Mouse (Mus musculus) limb, embryonic 10.5 days (tissue): ENCODE results near the gene Arhgap15. TPM values are rescaled to one million over a fixed set of nuclear protein-coding genes. Genes with fewer than 3 reads are reported as not detected.

Experiments
- DNase-seq: peaks from one replicate; pipeline ENCODE4 v3.0.0-alpha.2; 2017; ENCODE audit warnings: low spot score
- H3K27ac ChIP-seq: fragments of 300-500 bp; sonication (generic); 2 replicates; pipeline ENCODE4 v1.5.1; 2016; ENCODE audit warnings: mild to moderate bottlenecking
- H3K27me3 ChIP-seq: fragments of 300-500 bp; sonication (generic); 2 replicates; pipeline ENCODE4 v1.6.1; 2016; ENCODE audit warnings: low read depth, mild to moderate bottlenecking; ENCODE audit not compliant: poor library complexity, severe bottlenecking
- H3K36me3 ChIP-seq: fragments of 300-500 bp; sonication (generic); 2 replicates; pipeline ENCODE4 v1.6.1; 2016; ENCODE audit warnings: mild to moderate bottlenecking, moderate library complexity
- H3K4me1 ChIP-seq: fragments of 300-500 bp; sonication (generic); 2 replicates; pipeline ENCODE4 v1.6.1; 2016
- H3K4me3 ChIP-seq: fragments of 300-500 bp; sonication (generic); 2 replicates; pipeline ENCODE4 v1.5.1; 2016; ENCODE audit warnings: mild to moderate bottlenecking, moderate library complexity
- H3K9me3 ChIP-seq: fragments of 300-500 bp; sonication (generic); replicated peaks from 2 replicates; pipeline ENCODE4 v1.6.1; 2016; ENCODE audit warnings: mild to moderate bottlenecking
- WGBS: fragments of 180-500 bp; shearing (Covaris S2); methylation state at CpG from one replicate; pipeline ENCODE4 v1.1.7; 2016; 5-methylcytosine and 5-hydroxymethylcytosine counted together
- polyA plus RNA-seq: library from polyadenylated mRNA; unstranded; fragments of >200 nt; fragmentation: Nextera tagmentation; extraction: Ambion mirVana; gene quantifications from 2 replicates; pipeline ENCODE4 v1.2.1, GENCODE M21; 2016

Arhgap15 gene
- polyA plus RNA-seq, 1 experiment from 2014 or later: 0.23 TPM

DNA sequence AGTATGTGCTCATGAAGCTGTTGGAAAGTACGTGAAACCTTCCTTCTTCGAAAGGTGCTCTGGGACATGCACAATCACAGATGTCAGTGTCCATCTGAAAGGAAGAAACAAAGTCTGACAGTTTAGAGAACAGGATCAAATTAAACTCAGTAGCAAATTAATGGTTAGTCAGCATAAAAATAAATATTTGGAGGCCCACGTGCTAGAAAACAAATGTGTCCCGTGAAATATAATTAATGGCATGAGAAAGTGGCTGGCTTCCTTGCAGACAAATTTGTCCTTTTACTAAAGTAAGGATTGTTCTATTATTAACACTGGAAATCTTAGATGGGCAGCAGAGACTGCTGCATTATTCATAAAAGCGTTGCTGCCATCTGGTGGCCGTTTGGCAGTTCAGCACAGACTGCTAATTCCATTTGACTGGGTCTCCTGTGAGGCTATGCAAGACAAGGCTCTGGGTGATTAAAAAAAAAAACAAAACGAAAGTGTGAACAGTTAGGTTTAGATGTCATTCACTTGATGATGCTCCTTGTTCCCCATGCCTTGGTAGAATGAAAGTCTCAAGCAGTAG lies 153.9 kb downstream of the Arhgap15 start:
- no peak overlapping the region for H3K27ac ChIP-seq
- no peaks in the 10 kb centered on the region for H3K9me3 ChIP-seq
- WGBS: 32% methylated on average over 7 of the region's 7 CpGs
- H3K36me3 ChIP-seq: no peaks in the 10 kb centered on the region
- H3K4me3 ChIP-seq: no peak overlapping the region
- peak; percentile 78 for DNase-seq
- H3K27me3 ChIP-seq: no peaks in the 10 kb centered on the region
- H3K4me1 ChIP-seq: no peaks in the 10 kb centered on the region

DNA sequence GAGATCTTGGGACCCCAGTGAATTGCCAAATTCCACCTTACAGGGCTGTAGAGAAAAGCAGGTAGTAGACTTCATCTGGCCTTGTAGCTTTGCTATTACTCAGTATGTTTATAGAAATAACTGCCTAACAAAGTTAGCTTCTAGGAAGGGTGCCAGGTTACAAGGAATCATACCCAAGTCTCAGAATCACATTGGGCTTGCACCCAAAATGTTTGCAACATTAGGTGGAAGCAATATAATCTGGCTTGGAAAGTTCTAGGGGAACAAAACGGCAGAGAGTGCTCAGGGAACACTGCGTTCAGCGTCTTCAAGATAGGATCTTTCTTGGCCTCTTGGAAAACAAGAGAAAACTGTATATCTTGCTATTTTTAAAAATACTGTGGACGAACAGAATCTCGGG lies 158.9 kb downstream of the Arhgap15 start:
- DNase-seq: no peak
- WGBS: 92% methylated on average over 5 of the region's 5 CpGs
- Histone ChIP-seq H3K27me3 (no peaks in the 10 kb centered on the region), H3K27ac (no peak overlapping the region), H3K36me3 (no peaks in the 10 kb centered on the region), H3K4me3 (no peak overlapping the region), H3K9me3 (no peaks in the 10 kb centered on the region), H3K4me1 (no peaks in the 10 kb centered on the region)

DNA sequence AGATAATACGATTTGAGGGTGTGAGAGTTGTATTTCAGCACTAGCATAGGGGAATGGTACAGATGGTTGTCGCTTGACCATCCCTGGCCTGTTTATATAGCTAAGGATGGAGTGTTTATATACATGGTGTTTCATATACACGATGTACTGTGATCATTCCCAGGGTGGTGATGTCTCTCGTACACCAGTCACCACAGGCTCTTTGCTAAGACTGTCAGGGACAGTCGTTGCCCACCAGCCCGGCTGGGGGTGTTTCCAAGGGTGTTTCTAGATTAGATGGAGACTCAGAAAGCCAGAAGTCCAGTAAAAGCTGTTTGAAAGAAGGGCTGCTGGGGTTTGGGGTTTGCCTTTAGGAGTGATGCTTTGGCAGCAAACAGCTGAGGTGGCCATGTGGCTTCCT lies 165.5 kb downstream of the Arhgap15 start:
- H3K4me1 ChIP-seq: peaks cover 13% of the 10 kb centered on the region
- H3K9me3 ChIP-seq: no peaks in the 10 kb centered on the region
- no peak overlapping the region for H3K4me3 ChIP-seq
- no peak overlapping the region for H3K27ac ChIP-seq
- WGBS: 90% methylated on average over 6 of the region's 6 CpGs
- H3K27me3 ChIP-seq: no peaks in the 10 kb centered on the region
- no peak for DNase-seq
- H3K36me3 ChIP-seq: no peaks in the 10 kb centered on the region

DNA sequence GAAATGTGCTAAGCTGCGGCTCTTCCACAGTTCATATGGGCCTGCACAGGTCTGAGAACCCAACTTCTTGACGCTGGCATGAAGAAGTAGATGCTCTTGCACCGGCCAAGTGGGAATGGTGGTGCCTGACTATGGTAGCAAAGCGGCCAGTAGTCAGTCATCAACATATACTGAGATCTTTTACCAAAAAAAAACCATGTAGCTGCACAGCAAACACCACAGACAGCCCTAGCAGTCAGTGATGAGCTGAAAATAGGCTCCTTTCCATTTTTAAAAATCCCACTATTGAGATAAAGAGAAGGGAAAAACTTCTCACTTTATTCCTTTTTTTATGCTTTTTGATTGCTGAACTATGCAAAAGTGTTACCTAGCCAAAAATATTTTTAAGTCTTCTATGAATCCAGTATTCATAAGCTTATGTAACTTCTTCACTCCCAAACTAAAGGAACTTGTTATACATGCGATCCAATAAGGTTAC lies 175.3 kb downstream of the Arhgap15 start:
- Histone ChIP-seq H3K9me3 (no peaks in the 10 kb centered on the region), H3K4me1 (no peaks in the 10 kb centered on the region), H3K27me3 (no peaks in the 10 kb centered on the region), H3K36me3 (no peaks in the 10 kb centered on the region), H3K4me3 (no peak overlapping the region), H3K27ac (no peak overlapping the region)
- DNase-seq: no peak
- WGBS: 89% methylated on average over 5 of the region's 5 CpGs

DNA sequence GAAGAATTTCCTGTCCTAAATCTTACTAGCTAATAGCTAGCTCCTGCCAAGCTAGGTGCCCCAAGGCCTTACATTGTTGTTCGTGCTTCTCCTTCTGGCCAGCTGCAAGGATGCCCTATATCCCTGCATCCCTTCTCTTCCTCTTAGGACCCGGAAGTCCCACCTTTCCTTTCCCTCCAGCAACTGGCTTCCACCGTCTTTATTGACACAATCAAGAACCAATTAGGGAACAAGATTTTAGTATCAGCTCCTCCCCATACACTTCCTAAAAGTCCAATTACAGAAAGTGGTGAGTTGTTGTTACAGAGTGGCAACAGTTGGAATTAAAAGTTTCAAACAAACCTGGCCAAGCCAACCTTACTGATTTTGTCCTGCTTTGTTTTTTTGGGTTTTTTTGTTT lies 183.1 kb downstream of the Arhgap15 start:
- Histone ChIP-seq H3K4me1 (no peaks in the 10 kb centered on the region), H3K4me3 (no peak overlapping the region), H3K36me3 (no peaks in the 10 kb centered on the region), H3K9me3 (no peaks in the 10 kb centered on the region), H3K27ac (no peak overlapping the region), H3K27me3 (no peaks in the 10 kb centered on the region)
- WGBS: 79% methylated on average over 3 of the region's 3 CpGs
- no peak for DNase-seq

GRCm38 (mm10) chr2:43939196-43939595 lies 190.6 kb downstream of the Arhgap15 start:
- no peaks in the 10 kb centered on the region for H3K27me3 ChIP-seq
- no peaks in the 10 kb centered on the region for H3K9me3 ChIP-seq
- H3K27ac ChIP-seq: no peak overlapping the region
- H3K36me3 ChIP-seq: no peaks in the 10 kb centered on the region
- H3K4me1 ChIP-seq: no peaks in the 10 kb centered on the region
- WGBS: 88% methylated on average over 5 of the region's 5 CpGs
- DNase-seq: no peak
- H3K4me3 ChIP-seq: no peak overlapping the region

- no peak for DNase-seq
- no peaks in the 10 kb centered on the region for H3K36me3 ChIP-seq
- no peaks in the 10 kb centered on the region for H3K9me3 ChIP-seq
- H3K4me3 ChIP-seq: no peak overlapping the region
- 90% methylated on average over 2 of the region's 2 CpGs for WGBS
- H3K27ac ChIP-seq: no peak overlapping the region
- no peaks in the 10 kb centered on the region for H3K4me1 ChIP-seq
- no peaks in the 10 kb centered on the region for H3K27me3 ChIP-seq
Measured at GRCm38 (mm10) chr2:43945679-43946078, 197.1 kb downstream of the Arhgap15 start.

DNA sequence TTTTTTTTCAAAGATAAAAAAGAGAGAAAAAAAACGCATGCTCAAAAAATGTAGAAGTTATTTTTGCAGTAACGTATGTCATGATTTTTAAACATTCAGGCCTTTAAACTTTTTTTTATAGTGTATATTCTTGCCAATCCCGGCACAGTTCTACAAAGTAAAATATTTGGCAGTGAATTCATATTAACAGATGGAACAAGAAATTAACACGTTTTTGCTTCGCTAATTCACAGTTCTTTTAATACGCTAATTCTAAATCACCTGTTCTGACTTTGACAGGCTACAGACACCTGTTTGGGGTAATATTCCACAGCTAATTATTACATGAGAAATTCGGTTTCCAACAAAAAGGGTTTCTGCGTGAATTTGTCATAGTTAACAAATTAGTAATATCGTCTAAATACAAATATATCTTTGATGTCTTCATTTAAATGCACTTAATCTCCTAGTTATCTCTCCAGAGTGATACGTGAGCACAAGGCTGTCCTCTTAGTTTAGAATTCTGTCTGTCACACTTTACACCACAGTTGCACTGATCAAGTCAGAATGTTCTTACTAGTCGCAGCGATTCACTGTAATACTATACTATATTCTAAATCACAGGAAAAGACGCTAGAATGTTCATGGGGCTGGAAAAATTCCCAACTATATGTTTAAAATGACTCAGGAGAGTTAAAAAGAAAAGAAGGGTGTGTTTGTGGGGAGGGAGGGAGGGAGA lies 201.3 kb downstream of the Arhgap15 start:
- no peaks in the 10 kb centered on the region for H3K9me3 ChIP-seq
- H3K27me3 ChIP-seq: no peaks in the 10 kb centered on the region
- no peaks in the 10 kb centered on the region for H3K36me3 ChIP-seq
- DNase-seq: no peak
- H3K4me3 ChIP-seq: no peak overlapping the region
- H3K4me1 ChIP-seq: no peaks in the 10 kb centered on the region
- WGBS: 90% methylated on average over 13 of the region's 13 CpGs
- H3K27ac ChIP-seq: no peak overlapping the region

DNA sequence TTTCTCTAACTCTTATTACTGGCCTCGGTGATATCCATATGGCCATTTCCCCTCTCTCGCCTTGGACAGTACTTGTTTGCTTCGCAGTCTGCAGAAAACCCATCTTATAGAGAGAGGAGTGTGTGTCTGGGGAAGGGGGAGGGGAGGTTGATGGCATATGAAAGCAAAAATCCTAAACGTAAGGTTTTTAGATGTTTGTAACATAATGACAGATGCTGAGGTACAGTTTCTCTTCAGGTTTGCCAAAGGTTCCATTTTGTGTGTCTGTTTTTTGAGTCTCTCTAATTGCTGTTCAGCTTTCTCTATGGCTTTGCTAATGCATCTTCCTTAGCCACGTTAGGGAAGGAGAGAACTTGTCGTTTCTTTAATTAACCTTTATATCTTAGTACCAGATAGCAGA lies 202.1 kb downstream of the Arhgap15 start:
- H3K4me3 ChIP-seq: no peak overlapping the region
- no peak overlapping the region for H3K27ac ChIP-seq
- DNase-seq: no peak
- no peaks in the 10 kb centered on the region for H3K4me1 ChIP-seq
- H3K36me3 ChIP-seq: no peaks in the 10 kb centered on the region
- no peaks in the 10 kb centered on the region for H3K9me3 ChIP-seq
- no peaks in the 10 kb centered on the region for H3K27me3 ChIP-seq
- 83% methylated on average over 6 of the region's 6 CpGs for WGBS

- no peaks in the 10 kb centered on the region for H3K36me3 ChIP-seq
- no peak overlapping the region for H3K4me3 ChIP-seq
- H3K4me1 ChIP-seq: peaks cover 9% of the 10 kb centered on the region; the same call in 1 of the 2 replicates
- no peaks in the 10 kb centered on the region for H3K27me3 ChIP-seq
- DNase-seq: no peak
- H3K27ac ChIP-seq: no peak overlapping the region
- no peaks in the 10 kb centered on the region for H3K9me3 ChIP-seq
Measured at GRCm38 (mm10) chr2:43959189-43959588, 210.6 kb downstream of the Arhgap15 start.

GRCm38 (mm10) chr2:43962466-43962865 lies 213.8 kb downstream of the Arhgap15 start:
- Histone ChIP-seq H3K36me3 (no peaks in the 10 kb centered on the region), H3K9me3 (no peaks in the 10 kb centered on the region), H3K4me3 (no peak overlapping the region), H3K4me1 (peaks cover 9% of the 10 kb centered on the region; the same call in 1 of the 2 replicates), H3K27ac (no peak overlapping the region), H3K27me3 (no peaks in the 10 kb centered on the region)
- no peak for DNase-seq
- 61% methylated on average over 5 of the region's 5 CpGs for WGBS

GRCm38 (mm10) chr2:43968581-43968980 lies 220.0 kb downstream of the Arhgap15 start:
- Histone ChIP-seq H3K4me3 (no peak overlapping the region), H3K27ac (no peak overlapping the region), H3K27me3 (no peaks in the 10 kb centered on the region), H3K36me3 (no peaks in the 10 kb centered on the region), H3K9me3 (no peaks in the 10 kb centered on the region), H3K4me1 (no peaks in the 10 kb centered on the region; the same call in 1 of the 2 replicates)
- no peak for DNase-seq
- WGBS: 91% methylated on average over 4 of the region's 4 CpGs

DNA sequence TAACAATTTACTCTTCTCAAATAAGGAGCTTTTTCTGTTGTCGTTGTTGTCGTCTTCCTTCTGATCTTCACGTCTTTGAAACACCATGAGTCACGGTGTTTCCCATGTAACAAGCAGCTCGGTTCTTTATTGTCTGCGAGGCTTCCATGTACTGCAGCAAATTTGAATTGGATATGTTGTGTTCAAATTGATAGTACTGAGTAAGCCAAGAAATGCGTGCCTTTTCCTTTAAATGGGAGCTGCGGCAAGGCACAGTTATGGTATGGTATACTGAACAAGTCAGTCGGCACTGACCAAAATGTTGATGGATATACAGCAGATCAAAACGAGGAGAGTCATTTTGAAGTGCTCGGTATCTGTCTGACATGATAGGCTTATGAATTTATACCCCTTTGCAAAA lies 229.1 kb downstream of the Arhgap15 start:
- Histone ChIP-seq H3K4me1 (no peaks in the 10 kb centered on the region), H3K27me3 (no peaks in the 10 kb centered on the region), H3K27ac (no peak overlapping the region), H3K9me3 (no peaks in the 10 kb centered on the region), H3K36me3 (no peaks in the 10 kb centered on the region), H3K4me3 (no peak overlapping the region)
- 90% methylated on average over 11 of the region's 11 CpGs for WGBS
- DNase-seq: no peak
